Mouse (Mus musculus): ENCODE measurements around the gene Cyp2f2. TPM values are rescaled to one million over a fixed set of nuclear protein-coding genes. Genes with fewer than 3 reads are reported as not detected.

Cyp2f2 gene
- polyA plus RNA-seq, 1 experiment from 2014 or later, result 4.0 TPM

- Histone ChIP-seq H3K27ac (peak overlapping the region; percentile 98), H3K4me2 (peak overlapping the region; percentile 82), H3K27me3 (no peaks in the 10 kb centered on the region), H3K36me3 (peaks cover 18% of the 10 kb centered on the region), H3K4me3 (peak overlapping the region; percentile 66), H3K9ac (peak overlapping the region; percentile 74), H3K9me3 (replicated peaks) (no peaks in the 10 kb centered on the region), H3K4me1 (replicated peaks) (peaks cover 54% of the 10 kb centered on the region)
- peak; percentile 84 for ATAC-seq (replicated peaks; ENCODE audit: insufficient number of reproducible peaks, insufficient read depth, low FRiP score, low read depth)
- WGBS, result under 1% methylated on average over 41 of the region's 43 CpGs
Measured at GRCm38 (mm10) chr7:27166229-27166613, 46.5 kb downstream of the Cyp2f2 start.

GRCm38 (mm10) chr7:27166614-27167474 is 47.1 kb downstream of the Cyp2f2 start, which contains the start of gene Egln2:
Gene Egln2, minus strand, starts transcription at chr7:27166802.
- 1% methylated on average over 61 of the region's 61 CpGs for WGBS
- peak; percentile 86 for ATAC-seq (replicated peaks; ENCODE audit: insufficient number of reproducible peaks, insufficient read depth, low FRiP score, low read depth)
- no peaks in the 10 kb centered on the region for H3K9me3 ChIP-seq (replicated peaks)
- H3K27me3 ChIP-seq, result no peaks in the 10 kb centered on the region
- H3K4me3 ChIP-seq, result peak within 1 kb of the TSS; percentile 66
- H3K27ac ChIP-seq, result peak within 1 kb of the TSS; percentile 98
- H3K4me1 ChIP-seq (replicated peaks), result peaks cover 47% of the 10 kb centered on the region
- peaks cover 22% of the 10 kb centered on the region for H3K36me3 ChIP-seq
- peak within 1 kb of the TSS; percentile 82 for H3K4me2 ChIP-seq
- peak within 1 kb of the TSS; percentile 74 for H3K9ac ChIP-seq

- Histone ChIP-seq H3K27ac (peak overlapping the region; percentile 98), H3K4me1 (replicated peaks) (peaks cover 41% of the 10 kb centered on the region), H3K9ac (peak overlapping the region; percentile 74), H3K4me2 (peak overlapping the region; percentile 82), H3K9me3 (replicated peaks) (no peaks in the 10 kb centered on the region), H3K36me3 (peaks cover 29% of the 10 kb centered on the region), H3K4me3 (peak overlapping the region; percentile 66), H3K27me3 (no peaks in the 10 kb centered on the region)
- WGBS, result 73% methylated on average over 11 of the region's 11 CpGs
- ATAC-seq (replicated peaks; ENCODE audit: insufficient number of reproducible peaks, insufficient read depth, low FRiP score, low read depth), result no peak
Measured at GRCm38 (mm10) chr7:27167475-27168094, 47.9 kb downstream of the Cyp2f2 start.

DNA sequence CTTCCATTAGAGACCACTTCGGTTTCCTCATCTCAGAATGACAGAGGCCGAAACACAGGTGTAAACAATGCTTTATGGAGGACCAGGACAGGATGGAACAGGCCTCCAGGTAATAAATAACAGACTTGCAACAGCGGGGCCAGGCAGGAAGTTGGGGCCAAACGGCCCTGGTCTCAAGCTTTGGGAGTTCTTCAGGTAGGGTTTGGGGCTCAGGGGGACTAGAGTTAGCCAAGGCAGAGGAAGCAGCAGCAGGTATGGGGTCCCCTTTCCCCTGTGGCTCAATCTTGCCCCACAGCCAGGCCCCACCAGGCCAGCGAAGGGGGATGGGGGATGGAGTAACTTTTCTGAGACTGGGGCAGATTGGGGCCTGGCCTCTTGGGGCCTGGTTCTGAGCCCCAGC is 48.7 kb downstream of the Cyp2f2 start:
- Histone ChIP-seq H3K9ac (no peak overlapping the region), H3K27me3 (no peaks in the 10 kb centered on the region), H3K36me3 (peaks cover 30% of the 10 kb centered on the region), H3K4me2 (no peak overlapping the region), H3K27ac (no peak overlapping the region), H3K4me3 (no peak overlapping the region), H3K9me3 (replicated peaks) (no peaks in the 10 kb centered on the region), H3K4me1 (replicated peaks) (peaks cover 33% of the 10 kb centered on the region)
- WGBS, result 93% methylated on average over 5 of the region's 5 CpGs
- ATAC-seq (replicated peaks; ENCODE audit: insufficient number of reproducible peaks, insufficient read depth, low FRiP score, low read depth), result no peak

DNA sequence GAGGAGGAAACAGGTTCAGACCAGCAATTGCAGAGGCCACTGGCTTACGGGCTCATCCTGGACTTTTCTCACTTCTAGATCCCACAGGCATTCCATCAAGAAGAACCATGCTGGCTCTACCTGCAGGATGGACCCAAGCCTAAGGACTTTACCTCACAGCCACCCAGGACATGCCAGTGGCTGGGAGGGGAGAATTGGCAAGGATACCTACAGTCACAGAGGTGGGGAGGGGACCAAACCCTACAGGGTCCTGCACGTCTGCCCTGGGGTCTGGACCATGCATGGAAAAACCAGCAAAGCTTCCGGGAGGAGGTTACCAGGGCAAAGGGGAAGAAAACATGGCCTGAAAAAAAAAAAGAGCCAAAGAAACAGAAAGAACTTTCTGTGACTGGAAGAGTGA is 51.3 kb downstream of the Cyp2f2 start:
- Histone ChIP-seq H3K9me3 (replicated peaks) (no peaks in the 10 kb centered on the region), H3K4me2 (no peak overlapping the region), H3K9ac (no peak overlapping the region), H3K4me3 (no peak overlapping the region), H3K27me3 (no peaks in the 10 kb centered on the region), H3K36me3 (peaks cover 28% of the 10 kb centered on the region), H3K27ac (no peak overlapping the region), H3K4me1 (replicated peaks) (peaks cover 8% of the 10 kb centered on the region)
- no peak for ATAC-seq (replicated peaks; ENCODE audit: insufficient number of reproducible peaks, insufficient read depth, low FRiP score, low read depth)
- WGBS, result 86% methylated on average over 3 of the region's 3 CpGs

GRCm38 (mm10) chr7:27174496-27174895 is 54.8 kb downstream of the Cyp2f2 start:
- WGBS, result 90% methylated on average over 15 of the region's 15 CpGs
- peaks cover 28% of the 10 kb centered on the region for H3K36me3 ChIP-seq

GRCm38 (mm10) chr7:27174896-27175295 is 55.2 kb downstream of the Cyp2f2 start:
- no peak overlapping the region for H3K9ac ChIP-seq
- H3K4me1 ChIP-seq (replicated peaks), result peaks cover 12% of the 10 kb centered on the region
- no peak overlapping the region for H3K4me3 ChIP-seq
- H3K4me2 ChIP-seq, result no peak overlapping the region
- no peaks in the 10 kb centered on the region for H3K27me3 ChIP-seq
- no peaks in the 10 kb centered on the region for H3K9me3 ChIP-seq (replicated peaks)
- peaks cover 28% of the 10 kb centered on the region for H3K36me3 ChIP-seq
- no peak for ATAC-seq (replicated peaks; ENCODE audit: insufficient number of reproducible peaks, insufficient read depth, low FRiP score, low read depth)
- WGBS, result 86% methylated on average over 7 of the region's 7 CpGs
- H3K27ac ChIP-seq, result no peak overlapping the region

More at GRCm38 (mm10) chr7:27174496-27174895, 54.8 kb downstream of the Cyp2f2 start:
- Histone ChIP-seq H3K27me3 (no peaks in the 10 kb centered on the region), H3K4me2 (no peak overlapping the region), H3K27ac (no peak overlapping the region), H3K9me3 (replicated peaks) (no peaks in the 10 kb centered on the region), H3K4me3 (no peak overlapping the region), H3K4me1 (replicated peaks) (peaks cover 9% of the 10 kb centered on the region), H3K9ac (no peak overlapping the region)
- no peak for ATAC-seq (replicated peaks; ENCODE audit: insufficient number of reproducible peaks, insufficient read depth, low FRiP score, low read depth)

DNA sequence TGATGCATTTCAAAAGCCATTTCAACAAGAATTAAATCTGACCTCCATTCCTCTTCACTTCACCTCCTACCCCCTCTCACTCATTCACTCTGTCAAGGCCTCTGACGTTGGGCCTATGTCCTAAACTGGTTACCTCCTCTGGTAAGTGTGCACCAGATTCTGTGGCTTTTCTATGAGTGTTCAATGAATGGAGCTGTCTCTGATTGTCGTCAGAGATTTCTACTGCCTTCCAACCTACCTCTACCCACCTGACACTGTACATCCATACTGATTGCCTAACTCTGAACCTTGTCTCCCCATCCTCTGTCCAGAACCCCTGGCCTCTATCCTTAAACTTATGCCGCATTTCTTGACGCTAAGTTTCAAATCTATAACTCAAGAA is 58.2 kb downstream of the Cyp2f2 start:
- no peak for ATAC-seq (replicated peaks; ENCODE audit: insufficient number of reproducible peaks, insufficient read depth, low FRiP score, low read depth)
- 17% methylated on average over 4 of the region's 4 CpGs for WGBS
- H3K4me2 ChIP-seq, result peak overlapping the region; percentile 63

DNA sequence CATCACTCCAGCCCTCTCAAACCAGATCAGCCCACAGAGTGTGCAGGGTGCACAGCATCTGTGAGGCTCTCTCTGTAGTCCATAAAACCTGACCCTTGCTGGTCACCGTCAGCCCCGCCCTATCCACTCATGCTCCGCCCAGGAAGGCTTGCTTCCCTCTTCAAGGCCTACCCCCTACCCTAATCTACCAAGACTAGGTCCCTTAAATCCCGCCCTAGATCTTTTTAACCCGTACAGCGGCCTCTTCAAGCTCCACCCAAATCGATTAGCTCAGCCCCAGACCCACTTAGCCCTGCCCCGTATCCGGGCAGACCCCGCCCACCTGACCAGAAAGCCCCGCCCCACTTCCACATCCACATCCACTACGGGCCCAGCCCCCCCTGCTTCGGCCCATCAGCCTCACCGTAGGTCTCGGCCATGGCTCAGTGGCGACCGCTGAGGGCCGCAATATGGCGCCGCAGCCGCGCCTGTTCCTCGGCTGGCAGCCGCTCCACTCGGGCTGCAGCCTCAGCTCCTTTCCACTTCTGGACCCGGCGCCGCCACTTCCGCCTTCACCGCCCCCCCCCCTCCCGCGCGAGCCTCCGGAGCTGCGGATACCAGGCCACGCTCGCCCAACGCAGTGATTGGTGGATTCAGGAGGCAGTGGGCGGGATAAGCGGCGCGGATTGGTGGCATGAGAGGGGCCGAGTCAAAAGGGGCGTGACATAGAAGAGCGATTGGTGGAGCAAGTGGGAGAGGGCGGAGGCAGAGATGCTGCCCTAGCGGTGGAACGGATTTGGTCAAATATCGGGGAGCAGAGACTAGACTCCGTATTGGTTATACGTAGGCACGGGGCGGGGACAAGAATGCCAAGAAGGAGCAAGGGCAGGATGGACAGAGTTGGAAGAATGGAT is 58.9 kb downstream of the Cyp2f2 start, which contains the start of gene Rab4b:
Gene Rab4b, minus strand, starts transcription at position 573 of the 893 bp plus-strand sequence.
- Histone ChIP-seq H3K4me2 (peak within 1 kb of the TSS; percentile 65), H3K27ac (peak within 1 kb of the TSS; percentile 96), H3K36me3 (peaks cover 5% of the 10 kb centered on the region; the same call in 1 of the 2 replicates), H3K27me3 (no peaks in the 10 kb centered on the region), H3K9ac (peak within 1 kb of the TSS; percentile 69), H3K4me3 (peak within 1 kb of the TSS; percentile 81), H3K9me3 (replicated peaks) (no peaks in the 10 kb centered on the region), H3K4me1 (replicated peaks) (peaks cover 16% of the 10 kb centered on the region)
- ATAC-seq (replicated peaks; ENCODE audit: insufficient number of reproducible peaks, insufficient read depth, low FRiP score, low read depth), result peak; percentile 98
- under 1% methylated on average over 52 of the region's 53 CpGs for WGBS

More for the DNA sequence above, 58.2 kb downstream of the Cyp2f2 start:
- Histone ChIP-seq H3K27me3 (no peaks in the 10 kb centered on the region), H3K9me3 (replicated peaks) (no peaks in the 10 kb centered on the region), H3K27ac (peak overlapping the region; percentile 96), H3K4me3 (peak overlapping the region; percentile 81), H3K36me3 (peaks cover 5% of the 10 kb centered on the region; the same call in 1 of the 2 replicates), H3K4me1 (replicated peaks) (peaks cover 16% of the 10 kb centered on the region), H3K9ac (peak overlapping the region; percentile 69)

- no peak for ATAC-seq (replicated peaks; ENCODE audit: insufficient number of reproducible peaks, insufficient read depth, low FRiP score, low read depth)
- Histone ChIP-seq H3K4me2 (peak overlapping the region; percentile 65), H3K27me3 (no peaks in the 10 kb centered on the region), H3K9me3 (replicated peaks) (no peaks in the 10 kb centered on the region), H3K4me1 (replicated peaks) (peaks cover 16% of the 10 kb centered on the region), H3K27ac (peak overlapping the region; percentile 72), H3K9ac (no peak overlapping the region), H3K36me3 (peaks cover 4% of the 10 kb centered on the region; the same call in 1 of the 2 replicates), H3K4me3 (peak overlapping the region; percentile 81)
- 43% methylated on average over 16 of the region's 16 CpGs for WGBS
Measured at GRCm38 (mm10) chr7:27179217-27179918, 59.7 kb downstream of the Cyp2f2 start.
